Mouse (Mus musculus): Measurements from ENCODE around the gene Erbb3. TPM values are rescaled to one million over a fixed set of nuclear protein-coding genes. Genes with fewer than 3 reads are reported as not detected.

Erbb3 gene
- total RNA-seq, 2 experiments from 2014 or later, result 1.5 to 2.5 TPM

DNA sequence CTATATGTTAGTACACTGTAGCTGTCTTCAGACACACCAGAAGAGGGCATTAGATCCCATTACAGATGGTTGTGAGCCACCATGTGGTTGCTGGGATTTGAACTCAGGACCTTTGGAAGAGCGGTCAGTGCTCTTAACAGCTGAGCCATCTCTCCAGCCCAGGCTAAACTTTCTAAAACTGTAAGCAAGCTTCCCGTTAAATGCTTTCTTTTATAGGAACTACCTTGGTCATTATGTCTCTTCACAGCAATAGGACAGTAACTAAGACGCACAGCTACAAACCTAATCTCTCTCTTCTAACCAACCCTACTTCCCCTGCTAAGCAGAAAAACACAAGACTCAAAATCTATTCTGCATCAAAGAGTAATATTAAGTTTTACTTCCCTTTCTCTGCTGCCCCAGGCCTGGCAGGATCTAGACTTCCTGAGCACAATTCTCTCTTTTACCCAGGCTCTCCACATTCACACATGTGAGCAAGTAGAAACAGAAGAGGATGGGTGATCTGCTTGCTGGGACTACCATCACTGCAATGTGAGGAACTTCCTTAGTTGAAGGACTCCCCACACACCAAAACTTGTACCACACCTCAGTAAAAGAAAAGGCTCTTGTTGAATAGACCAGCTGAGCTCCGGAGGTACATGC is 53.7 kb downstream of the Erbb3 start:
- ATAC-seq (ENCODE audit: poor library complexity, severe bottlenecking), result peak; percentile 61

DNA sequence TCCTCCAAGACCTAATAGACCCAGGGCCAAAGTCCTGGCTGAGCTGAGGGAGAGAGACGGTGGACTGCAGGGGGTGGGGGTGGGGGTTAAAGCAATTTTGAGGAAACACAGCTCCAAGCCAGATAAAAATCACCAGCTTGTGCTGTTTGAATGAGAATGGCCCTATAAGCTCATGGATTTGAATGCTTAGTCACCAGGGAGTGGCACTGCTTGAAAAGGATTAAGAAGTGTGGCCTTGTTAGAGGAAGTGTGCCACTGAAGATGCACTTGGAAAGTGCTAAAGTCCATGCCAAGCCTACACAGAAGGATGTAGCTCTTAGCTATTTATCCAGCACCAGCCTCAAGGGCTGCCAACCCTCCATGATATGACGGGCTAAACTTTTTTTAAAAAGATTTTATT is 54.2 kb downstream of the Erbb3 start:
- no peak for ATAC-seq (ENCODE audit: poor library complexity, severe bottlenecking)

GRCm38 (mm10) chr10:128526366-128527356 is 62.8 kb downstream of the Erbb3 start:
- ATAC-seq (ENCODE audit: poor library complexity, severe bottlenecking), result peak; percentile 24

DNA sequence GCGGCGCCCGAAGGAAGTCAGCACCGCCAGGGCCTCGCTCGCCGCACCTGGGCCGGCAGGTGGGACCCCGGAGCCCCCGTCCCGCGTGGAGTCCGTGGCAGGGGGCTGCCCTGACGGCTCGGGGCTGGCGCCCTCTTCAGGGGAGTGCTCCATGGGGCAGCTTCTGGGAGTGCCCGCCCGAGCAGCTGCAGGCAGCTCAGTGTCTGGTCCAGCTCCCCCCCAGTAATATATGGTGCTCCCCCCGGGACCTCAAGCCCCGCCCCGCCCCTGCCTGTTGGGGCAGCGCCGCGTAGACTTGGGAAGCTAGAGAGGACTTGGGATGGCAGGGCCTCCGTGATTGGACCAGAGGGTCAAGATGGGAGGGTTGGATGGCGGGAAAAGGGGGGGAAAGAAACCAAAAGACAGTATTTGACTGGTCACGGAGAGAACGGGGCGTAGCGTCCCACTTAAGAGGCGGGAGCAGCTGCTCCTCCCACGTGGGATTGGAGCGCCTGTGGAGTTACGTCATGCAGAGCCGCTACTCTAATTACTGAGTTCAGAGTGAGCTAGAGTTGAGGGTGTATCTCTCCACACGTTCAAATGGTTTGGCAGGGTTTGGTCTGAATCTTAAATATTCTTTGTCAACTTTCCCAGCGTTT is 63.7 kb downstream of the Erbb3 start, which contains the start of gene Esyt1:
Esyt1 (minus strand) TSS at position 201 of the 638 bp plus-strand sequence.
- ATAC-seq (ENCODE audit: poor library complexity, severe bottlenecking), result peak; percentile 82

GRCm38 (mm10) chr10:128524732-128525662 is 64.5 kb downstream of the Erbb3 start:
- ATAC-seq (ENCODE audit: poor library complexity, severe bottlenecking), result peak; percentile 24

DNA sequence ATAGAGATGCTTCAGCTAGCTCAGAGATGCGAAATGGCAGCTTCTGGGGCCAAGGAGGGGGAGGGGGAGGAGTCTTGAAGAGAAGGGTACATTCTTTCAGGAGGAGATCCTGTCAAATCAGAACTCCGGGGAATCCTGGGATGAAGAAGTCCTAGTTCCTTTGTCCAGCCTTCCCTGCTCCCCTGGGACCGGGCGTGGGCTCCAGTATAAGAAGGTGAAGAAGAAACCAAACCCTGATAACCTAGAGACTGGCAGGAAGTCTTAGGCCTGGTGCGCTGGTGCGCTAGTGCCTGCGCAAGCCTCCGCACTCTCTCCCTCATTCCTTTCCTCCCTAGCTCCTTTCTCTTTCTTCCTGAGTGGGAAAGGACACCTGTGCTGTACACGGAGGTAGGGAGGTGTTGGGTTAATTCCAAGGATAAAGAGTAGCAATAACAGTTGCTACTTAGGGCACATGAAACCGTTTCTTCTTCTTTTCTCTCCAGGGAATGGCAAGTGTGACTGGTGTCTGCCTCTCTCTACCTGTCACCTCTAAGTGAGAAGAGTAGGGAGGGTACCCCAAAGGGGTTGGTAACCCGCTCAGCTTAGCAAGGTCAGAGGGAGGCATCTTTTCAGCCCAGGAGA is 65.2 kb downstream of the Erbb3 start:
- no peak for ATAC-seq (ENCODE audit: poor library complexity, severe bottlenecking)

DNA sequence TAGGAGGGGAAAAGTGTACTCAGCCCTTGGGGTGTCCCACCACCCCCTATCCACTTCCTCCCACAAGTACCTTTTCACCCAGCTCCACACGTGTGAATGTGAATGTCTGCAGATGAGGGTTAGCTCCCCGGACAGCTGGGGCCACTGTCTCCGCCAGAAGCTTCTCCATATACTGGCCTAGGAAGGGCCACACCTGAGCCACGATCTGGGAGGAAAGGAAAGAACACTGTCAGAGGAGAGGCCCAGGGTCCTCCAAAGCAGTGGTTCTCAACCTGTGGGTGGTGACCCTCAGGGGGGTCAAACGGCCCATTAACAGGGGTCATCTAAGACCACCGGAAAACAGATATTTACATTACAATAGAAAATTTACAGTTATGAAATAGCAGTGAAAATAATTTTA is 67.1 kb downstream of the Erbb3 start:
- ATAC-seq (ENCODE audit: poor library complexity, severe bottlenecking), result no peak

- ATAC-seq (ENCODE audit: poor library complexity, severe bottlenecking), result no peak
Observed at GRCm38 (mm10) chr10:128520591-128520990, 68.9 kb downstream of the Erbb3 start.

DNA sequence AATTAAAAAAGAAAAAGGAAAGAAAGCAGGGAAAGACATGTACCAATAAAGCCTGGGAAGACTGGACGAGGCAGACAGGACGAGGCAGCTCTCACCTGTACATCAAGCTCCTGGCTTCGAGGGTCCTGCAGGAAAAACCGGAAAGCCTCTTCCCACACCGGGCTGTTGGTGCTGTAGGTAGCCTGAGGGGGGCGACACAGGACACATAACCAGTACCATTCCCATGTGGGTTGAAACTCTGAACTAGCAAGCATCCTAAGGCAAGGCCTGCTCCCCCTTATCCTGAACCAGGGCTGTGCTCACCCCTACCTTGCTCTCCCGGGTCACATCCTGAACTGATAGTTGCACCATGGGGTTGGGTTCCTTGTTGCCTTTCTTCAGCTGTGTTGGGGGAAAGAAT is 70.6 kb downstream of the Erbb3 start:
- ATAC-seq (ENCODE audit: poor library complexity, severe bottlenecking), result peak; percentile 47; the same call in 1 of the 2 replicates

Other genes starting within 250 kb of the Erbb3 start
- 22.6 and 24.4 TPM in 2 replicates for gene Coq10a, start 220.7 kb downstream of the Erbb3 start, total RNA-seq (2015)
- 14.1 and 19.2 TPM in 2 replicates for gene Coq10a, start 220.7 kb downstream of the Erbb3 start, total RNA-seq (2017)
- 35.2 and 37.0 TPM in 2 replicates for gene Ankrd52, start 212.5 kb downstream of the Erbb3 start, total RNA-seq (2015)
- gene Ankrd52, start 212.5 kb downstream of the Erbb3 start, total RNA-seq (2017), result 9.3 and 13.7 TPM in 2 replicates
- gene Slc39a5, start 188.4 kb downstream of the Erbb3 start, total RNA-seq (2015), result not detected in 2 replicates
- gene Slc39a5, start 188.4 kb downstream of the Erbb3 start, total RNA-seq (2017), result not detected in 2 replicates
- 76.8 and 79.3 TPM in 2 replicates for gene Nabp2, start 178.2 kb downstream of the Erbb3 start, total RNA-seq (2015)
- gene Nabp2, start 178.2 kb downstream of the Erbb3 start, total RNA-seq (2017), result 54.3 and 59.1 TPM in 2 replicates
- 16.4 and 17.6 TPM in 2 replicates for gene Rnf41, start 178.0 kb downstream of the Erbb3 start, total RNA-seq (2015)
- gene Rnf41, start 178.0 kb downstream of the Erbb3 start, total RNA-seq (2017), result 24.6 and 26.1 TPM in 2 replicates
- gene Smarcc2, start 130.4 kb downstream of the Erbb3 start, total RNA-seq (2015), result 73.1 and 82.3 TPM in 2 replicates
- 63.1 and 78.4 TPM in 2 replicates for gene Smarcc2, start 130.4 kb downstream of the Erbb3 start, total RNA-seq (2017)
- 1,624 and 1,690 TPM in 2 replicates for gene Myl6, start 95.5 kb downstream of the Erbb3 start, total RNA-seq (2015)
- 1,921 and 2,467 TPM in 2 replicates for gene Myl6, start 95.5 kb downstream of the Erbb3 start, total RNA-seq (2017)
- 3.4 and 5.8 TPM in 2 replicates for gene Myl6b, start 91.0 kb downstream of the Erbb3 start, total RNA-seq (2015)
- 0.99 and 2.0 TPM in 2 replicates for gene Myl6b, start 91.0 kb downstream of the Erbb3 start, total RNA-seq (2017)
- 125 and 127 TPM in 2 replicates for gene Esyt1, start 63.8 kb downstream of the Erbb3 start, total RNA-seq (2015)
- 266 and 267 TPM in 2 replicates for gene Esyt1, start 63.8 kb downstream of the Erbb3 start, total RNA-seq (2017)
- 6.0 and 8.1 TPM in 2 replicates for gene Zc3h10, start 41.9 kb downstream of the Erbb3 start, total RNA-seq (2015)
- 12.9 and 14.5 TPM in 2 replicates for gene Zc3h10, start 41.9 kb downstream of the Erbb3 start, total RNA-seq (2017)
- 2,152 and 2,213 TPM in 2 replicates for gene Rpl41, start 40.3 kb downstream of the Erbb3 start, total RNA-seq (2015)
- gene Rpl41, start 40.3 kb downstream of the Erbb3 start, total RNA-seq (2017), result 1,919 and 2,042 TPM in 2 replicates
- 116 TPM in 2 replicates for gene Pa2g4, start 23.7 kb downstream of the Erbb3 start, total RNA-seq (2015)
- 90.4 and 95.0 TPM in 2 replicates for gene Pa2g4, start 23.7 kb downstream of the Erbb3 start, total RNA-seq (2017)
- 1,237 and 1,288 TPM in 2 replicates for gene Rps26, start 37.1 kb upstream of the Erbb3 start, total RNA-seq (2015)
- gene Rps26, start 37.1 kb upstream of the Erbb3 start, total RNA-seq (2017), result 518 and 577 TPM in 2 replicates
- 0.14 TPM in 1 of 2 replicates, not detected in the other for gene Ikzf4, start 56.3 kb upstream of the Erbb3 start, total RNA-seq (2015)
- gene Ikzf4, start 56.3 kb upstream of the Erbb3 start, total RNA-seq (2017), result not detected in 2 replicates
- gene Suox, start 84.4 kb upstream of the Erbb3 start, total RNA-seq (2015), result 1.4 and 1.5 TPM in 2 replicates
- gene Suox, start 84.4 kb upstream of the Erbb3 start, total RNA-seq (2017), result 3.9 and 4.7 TPM in 2 replicates
- gene Rab5b, start 106.6 kb upstream of the Erbb3 start, total RNA-seq (2015), result 62.8 and 64.7 TPM in 2 replicates
- gene Rab5b, start 106.6 kb upstream of the Erbb3 start, total RNA-seq (2017), result 77.1 and 84.0 TPM in 2 replicates
- 0.16 and 0.57 TPM in 2 replicates for gene Pmel, start 114.5 kb upstream of the Erbb3 start, total RNA-seq (2015)
- 0.07 and 0.73 TPM in 2 replicates for gene Pmel, start 114.5 kb upstream of the Erbb3 start, total RNA-seq (2017)
- 85.3 and 89.5 TPM in 2 replicates for gene Cdk2, start 115.4 kb upstream of the Erbb3 start, total RNA-seq (2015)
- 63.4 and 70.7 TPM in 2 replicates for gene Cdk2, start 115.4 kb upstream of the Erbb3 start, total RNA-seq (2017)
- gene Dgka, start 155.2 kb upstream of the Erbb3 start, total RNA-seq (2015), result 35.0 and 37.6 TPM in 2 replicates
- gene Dgka, start 155.2 kb upstream of the Erbb3 start, total RNA-seq (2017), result 31.5 and 32.6 TPM in 2 replicates
- 22.0 and 25.0 TPM in 2 replicates for gene Pym1, start 158.2 kb upstream of the Erbb3 start, total RNA-seq (2015)
- 37.1 and 43.4 TPM in 2 replicates for gene Pym1, start 158.2 kb upstream of the Erbb3 start, total RNA-seq (2017)
- gene Mmp19, start 201.3 kb upstream of the Erbb3 start, total RNA-seq (2015), result 4.4 and 4.5 TPM in 2 replicates
- 10.9 and 12.7 TPM in 2 replicates for gene Mmp19, start 201.3 kb upstream of the Erbb3 start, total RNA-seq (2017)
- gene Dnajc14, start 214.4 kb upstream of the Erbb3 start, total RNA-seq (2015), result 29.1 and 35.9 TPM in 2 replicates
- 58.3 and 61.3 TPM in 2 replicates for gene Dnajc14, start 214.4 kb upstream of the Erbb3 start, total RNA-seq (2017)
- gene Tmem198b, start 214.7 kb upstream of the Erbb3 start, total RNA-seq (2015), result 4.5 and 6.5 TPM in 2 replicates
- gene Tmem198b, start 214.7 kb upstream of the Erbb3 start, total RNA-seq (2017), result 3.9 and 4.0 TPM in 2 replicates
- 173 and 182 TPM in 2 replicates for gene Sarnp, start 227.7 kb upstream of the Erbb3 start, total RNA-seq (2015)
- 209 and 234 TPM in 2 replicates for gene Sarnp, start 227.7 kb upstream of the Erbb3 start, total RNA-seq (2017)
- gene Ormdl2, start 232.0 kb upstream of the Erbb3 start, total RNA-seq (2015), result 49.5 and 65.2 TPM in 2 replicates
- 67.1 and 72.3 TPM in 2 replicates for gene Ormdl2, start 232.0 kb upstream of the Erbb3 start, total RNA-seq (2017)

Data from megakaryocyte, adult 5-6 weeks (primary cell).